In genomic region chr5:124830331-124830730, GRCm38 (mm10) we compare ENCODE assay signal across 17 mouse cellular contexts. TPM values are rescaled to one million over a fixed set of nuclear protein-coding genes. Genes with fewer than 3 reads are reported as not detected.
"Had no signal": no experiment of that assay in that cellular context is flagged by ENCODE, and none has a peak within 500 bp of the region (broad histone marks: within the 10 kb centered on the region; RNA-seq: fewer than 3 reads in every experiment).

No protein-coding gene starts in this region.

- DNase-seq: lung, adult 2 months; lung, postnatal 14 days; lung, postnatal 36 days; right cerebral cortex, postnatal 14 days; thymus, adult 2 months; thymus, postnatal 25 days; thymus, postnatal 4 days had no signal

- ATAC-seq: lung, postnatal 0 days; midbrain, embryonic 13.5 days; midbrain, embryonic 15.5 days had no signal

- H3K27ac ChIP-seq: lung, embryonic 15.5 days; macrophage; midbrain, embryonic 13.5 days; midbrain, embryonic 15.5 days; neural tube, embryonic 12.5 days; stomach, embryonic 15.5 days; stomach, postnatal 0 days had no signal

- H3K36me3 ChIP-seq: lung, embryonic 15.5 days; stomach, embryonic 15.5 days had no signal

- H3K9me3 ChIP-seq: lung, embryonic 15.5 days; megakaryocyte, embryonic 14.5 days; midbrain, embryonic 13.5 days; midbrain, embryonic 15.5 days; neural tube, embryonic 12.5 days; stomach, embryonic 15.5 days had no signal

- H3K27me3 ChIP-seq: lung, embryonic 15.5 days; midbrain, embryonic 13.5 days; midbrain, embryonic 15.5 days; neural tube, embryonic 12.5 days; stomach, embryonic 15.5 days had no signal

- H3K4me3 ChIP-seq: lung, embryonic 15.5 days; megakaryocyte, embryonic 14.5 days; midbrain, embryonic 13.5 days; midbrain, embryonic 15.5 days; neural tube, embryonic 12.5 days; stomach, embryonic 15.5 days had no signal

- H3K9ac ChIP-seq: lung, embryonic 15.5 days; midbrain, embryonic 13.5 days; midbrain, embryonic 15.5 days; neural tube, embryonic 12.5 days; stomach, embryonic 15.5 days had no signal

- H3K4me1 ChIP-seq: lung, embryonic 15.5 days; midbrain, embryonic 13.5 days; midbrain, embryonic 15.5 days; neural tube, embryonic 12.5 days; stomach, embryonic 15.5 days had no signal

- H3K4me2 ChIP-seq: lung, embryonic 15.5 days; midbrain, embryonic 11.5 days; midbrain, embryonic 13.5 days; midbrain, embryonic 15.5 days; neural tube, embryonic 12.5 days; stomach, embryonic 15.5 days had no signal

RNA-seq across cellular contexts. Expression of gene Ccdc92, which starts 31.9 kb away (rescaled TPM):
- polyA plus RNA-seq: macrophage had no signal
